9 mouse cellular contexts compared by ENCODE assay signal in genomic region chr12:33341351-33341892, GRCm38 (mm10). TPM values are rescaled to one million over a fixed set of nuclear protein-coding genes. Genes with fewer than 3 reads are reported as not detected.
DNase-seq lines count a peak whose midpoint lies in the region; ATAC-seq and TF ChIP-seq lines count a peak whose summit lies in the region.
"Had no signal": no experiment of that assay in that cellular context is flagged by ENCODE, and none has a peak within 500 bp of the region (broad histone marks: within the 10 kb centered on the region; RNA-seq: fewer than 3 reads in every experiment).

No protein-coding gene starts in this region.

- H3K9me3 ChIP-seq in intestine, embryonic 15.5 days = no peaks in the 10 kb centered on the region
- H3K9me3 ChIP-seq in intestine, postnatal 0 days (ENCODE audit: control insufficient read depth) = no peaks in the 10 kb centered on the region
- H3K9me3 ChIP-seq in liver, postnatal 0 days (ENCODE audit: low read length) = no peaks in the 10 kb centered on the region

- H3K9ac ChIP-seq in intestine, embryonic 15.5 days = no peak overlapping the region
- H3K9ac ChIP-seq in intestine, postnatal 0 days (ENCODE audit: low read depth, low read length) = no peak overlapping the region
- no peak overlapping the region for H3K9ac ChIP-seq in liver, postnatal 0 days (replicated peaks)

- peak; percentile 91 for DNase-seq in brain, embryonic 14.5 days (ENCODE audit: low read depth)
- peak; percentile 72 to 78 for DNase-seq in cerebellum, postnatal 25 days
- peak; percentile 65 to 73 for DNase-seq in layer of hippocampus, postnatal 14 days (ENCODE audit: low spot score in 2 of 2)
- DNase-seq in liver, postnatal 0 days = no peak
- no peak for DNase-seq in embryo, embryonic 11 days
- DNase-seq in liver = no peak

- TF ChIP-seq EP300 in liver, postnatal 0 days (IDR thresholded peaks at IDR 0.05; ENCODE audit: low read depth) = no peak

- H3K4me1 ChIP-seq in intestine, embryonic 15.5 days (replicated peaks) = peaks cover 20% of the 10 kb centered on the region
- H3K4me1 ChIP-seq in intestine, postnatal 0 days (replicated peaks; ENCODE audit: control insufficient read depth, insufficient read depth, low read length) = 0 out of 2 replicates have a peak, but pooled peaks cover 2% of the 10 kb centered on the region
- H3K4me1 ChIP-seq in liver, postnatal 0 days (ENCODE audit: insufficient read depth) = peaks cover 5% of the 10 kb centered on the region

- TF ChIP-seq POLR2A in brain, embryonic 14.5 days (IDR thresholded peaks at IDR 0.05; ENCODE audit: borderline replicate concordance, extremely low read depth, insufficient read depth, insufficient read length, poor library complexity, severe bottlenecking) = no peak

- no peaks in the 10 kb centered on the region for H3K27me3 ChIP-seq in intestine, embryonic 15.5 days (replicated peaks)
- H3K27me3 ChIP-seq in intestine, postnatal 0 days (replicated peaks; ENCODE audit: control insufficient read depth, insufficient read depth, low read length) = no peaks in the 10 kb centered on the region
- H3K27me3 ChIP-seq in liver, postnatal 0 days (ENCODE audit: insufficient read depth, low read length) = no peaks in the 10 kb centered on the region
- H3K27me3 ChIP-seq: Patski had no signal

- H3K4me3 ChIP-seq in intestine, embryonic 15.5 days (replicated peaks) = no peak overlapping the region
- H3K4me3 ChIP-seq in intestine, postnatal 0 days (ENCODE audit: low read depth, low read length) = no peak overlapping the region
- H3K4me3 ChIP-seq in liver, postnatal 0 days (ENCODE audit: low read depth, low read length) = no peak overlapping the region

- no peak for TF ChIP-seq CTCF in intestine, postnatal 0 days (IDR thresholded peaks at IDR 0.05; ENCODE audit: low read depth)
- TF ChIP-seq CTCF in brain, embryonic 14.5 days (IDR thresholded peaks at IDR 0.05; ENCODE audit: borderline replicate concordance, extremely low read depth, insufficient read depth, insufficient read length) = no peak
- TF ChIP-seq CTCF in liver, postnatal 0 days (IDR thresholded peaks at IDR 0.05; ENCODE audit: low read depth) = no peak

- no peak overlapping the region for H3K27ac ChIP-seq in intestine, embryonic 15.5 days
- H3K27ac ChIP-seq in intestine, postnatal 0 days (ENCODE audit: low read depth, low read length) = no peak overlapping the region
- no peak overlapping the region for H3K27ac ChIP-seq in liver, postnatal 0 days (ENCODE audit: low read depth)

- WGBS in intestine, embryonic 15.5 days = 70% methylated on average over 17 of the region's 17 CpGs
- WGBS in intestine, postnatal 0 days = 55% methylated on average over 17 of the region's 17 CpGs
- WGBS in liver, postnatal 0 days (ENCODE audit: insufficient replicate concordance) = 69% methylated on average over 17 of the region's 17 CpGs

- no peak overlapping the region for H3K4me2 ChIP-seq in intestine, embryonic 15.5 days (replicated peaks)
- no peak overlapping the region for H3K4me2 ChIP-seq in intestine, postnatal 0 days (replicated peaks; ENCODE audit: low read depth)
- no peak overlapping the region for H3K4me2 ChIP-seq in liver, postnatal 0 days (ENCODE audit: low read depth, low read length)

- ATAC-seq in intestine, embryonic 15.5 days = peak; percentile 31; the same call in 1 of the 2 replicates
- no peak for ATAC-seq in intestine, postnatal 0 days
- no peak for ATAC-seq in liver, postnatal 0 days
- ATAC-seq: Patski had no signal

- H3K36me3 ChIP-seq in intestine, embryonic 15.5 days = no peaks in the 10 kb centered on the region
- peaks cover 15% of the 10 kb centered on the region; the same call in 1 of the 2 replicates for H3K36me3 ChIP-seq in intestine, postnatal 0 days (ENCODE audit: control insufficient read depth, insufficient read depth)
- H3K36me3 ChIP-seq in liver, postnatal 0 days (replicated peaks; ENCODE audit: insufficient read depth, low read length) = peaks cover 65% of the 10 kb centered on the region

RNA-seq across cellular contexts. Expression of gene Efcab10, which starts 53.2 kb away (rescaled TPM):
- 0.30 TPM in 1 of 2 replicates, not detected in the other for polyA plus RNA-seq in intestine, embryonic 15.5 days (2015; fragmentation: Nextera tagmentation; extraction: Ambion mirVana)
- polyA plus RNA-seq in intestine, postnatal 0 days (2015; fragmentation: Nextera tagmentation; extraction: Ambion mirVana) = 0.18 TPM in 1 of 2 replicates, not detected in the other
- polyA plus RNA-seq in brain, embryonic 14.5 days (2012; rRNA removed) = 1.1 and 1.8 TPM in 2 replicates
- 1 to 10 TPM; 1.2 to 2.1 TPM for total RNA-seq in layer of hippocampus, postnatal 14 days (2021)
- polyA plus RNA-seq in liver, postnatal 0 days (2015; fragmentation: Nextera tagmentation; extraction: Ambion mirVana) = not detected in 2 replicates
- polyA plus RNA-seq: Patski had no signal

Comparison
In these comparisons a context has a peak if more than half of its experiments do, and no peak if none do; other contexts are left out.
1. DNase-seq: peak in brain, embryonic 14.5 days (single experiment), cerebellum, postnatal 25 days (2 of 2) and layer of hippocampus, postnatal 14 days (2 of 2); none in liver, postnatal 0 days (single experiment), embryo, embryonic 11 days (single experiment) and liver (single experiment).